Mouse (Mus musculus) hematopoietic multipotent progenitor cell, adult 10-12 weeks (in vitro differentiated cells): Measurements from ENCODE around the gene A930018P22Rik. TPM values are rescaled to one million over a fixed set of nuclear protein-coding genes. Genes with fewer than 3 reads are reported as not detected.

Experiments used
- polyA plus RNA-seq: library from polyadenylated mRNA; stranded (reverse); fragments of >175 nt; gene quantifications from 2 replicates; pipeline ENCODE4 v1.2.3, GENCODE M21; 2012; ENCODE audit warnings: low replicate concordance

Gene A930018P22Rik
- 0.15 TPM in 1 of 2 replicates, not detected in the other for polyA plus RNA-seq

GRCm38 (mm10) chr2:104122505-104123378 is at the start of gene A930018P22Rik:
TSS of gene A930018P22Rik (plus strand) at chr2:104122769.

GRCm38 (mm10) chr2:104095741-104096213 is 26.8 kb upstream of the A930018P22Rik start, which contains the start of gene Cd59a:
TSS of gene Cd59a (plus strand) at chr2:104095801.

Other genes starting within 250 kb of the A930018P22Rik start
- 205 and 416 TPM in 2 replicates for gene Lmo2, start 164.8 kb upstream of the A930018P22Rik start, polyA plus RNA-seq
- gene Fbxo3, start 95.0 kb upstream of the A930018P22Rik start, polyA plus RNA-seq: 3.5 and 6.0 TPM in 2 replicates
- gene 4931422A03Rik, start 94.4 kb upstream of the A930018P22Rik start, polyA plus RNA-seq: not detected in 2 replicates
- gene Gm10912, start 56.9 kb upstream of the A930018P22Rik start, polyA plus RNA-seq: not detected in 2 replicates
- not detected in 2 replicates for gene Gm10799, start 54.2 kb upstream of the A930018P22Rik start, polyA plus RNA-seq
- 0.35 and 0.53 TPM in 2 replicates for gene Cd59b, start 52.9 kb upstream of the A930018P22Rik start, polyA plus RNA-seq
- 0.26 and 1.2 TPM in 2 replicates for gene Cd59a, start 27.0 kb upstream of the A930018P22Rik start, polyA plus RNA-seq